In genomic region chr17:27636132-27637020, GRCm38 (mm10) we compare ENCODE assay signal across 8 mouse cellular contexts. TPM values are rescaled to one million over a fixed set of nuclear protein-coding genes. Genes with fewer than 3 reads are reported as not detected.
A peak's percentile ranks its signal among the peaks of the same experiment; 100 is the strongest.
DNase-seq lines count a peak whose midpoint lies in the region; ATAC-seq and TF ChIP-seq lines count a peak whose summit lies in the region.

Rps10 (minus strand) TSS chr17:27636669.

- H3K4me2 ChIP-seq in neural tube, embryonic 11.5 days (ENCODE audit: low read depth) = peak within 1 kb of the TSS; percentile 88

- H3K9ac ChIP-seq in neural tube, embryonic 11.5 days (ENCODE audit: low read length) = no peak within 1 kb of the TSS; the same call in 1 of the 2 replicates

- peaks cover 35% of the 10 kb centered on the region for H3K4me1 ChIP-seq in limb, embryonic 10.5 days
- H3K4me1 ChIP-seq in neural tube, embryonic 11.5 days (ENCODE audit: control insufficient read depth, insufficient read depth, low read length) = peaks cover 11% of the 10 kb centered on the region; the same call in 1 of the 2 replicates

- peak; percentile 66 to 74 for DNase-seq in cerebellum, postnatal 10 days
- no peak for DNase-seq in cerebellum, adult 9-10 months
- no peak for DNase-seq in Patski (ENCODE audit: low read depth, low spot score)
- DNase-seq in heart, postnatal 14 days = no peak
- DNase-seq in limb, embryonic 10.5 days (ENCODE audit: low spot score) = no peak
- DNase-seq in neural tube, embryonic 11.5 days (ENCODE audit: low spot score) = peak; percentile 28
- DNase-seq in right cerebral cortex, adult 2 months (ENCODE audit: low spot score in 2 of 2) = no peak

- intact Hi-C loops in heart, postnatal 14 days (cut with DNase I) = loop anchor here (10.0 kb wide), 1 partner anchor 432 kb away; the partner anchor contains the start of gene Lemd2

- CTCF ChIA-PET in Patski (lab: Charles Lee) = interaction anchor here (0.9 kb wide), 1 partner anchor 66 kb away, joined by 3 read pairs; no protein-coding TSS in a partner anchor

- in situ Hi-C loops in Patski (cut with MboI; ENCODE audit: low pct_unique_long_range_greater_than_20kb) = no loop called here

- no peaks in the 10 kb centered on the region for H3K9me3 ChIP-seq in limb, embryonic 10.5 days (replicated peaks)
- no peaks in the 10 kb centered on the region for H3K9me3 ChIP-seq in neural tube, embryonic 11.5 days (ENCODE audit: control insufficient read depth, low read length)

- POLR2A ChIA-PET in Patski (lab: Charles Lee) = no interaction called here

- 36% methylated on average over 18 of the region's 18 CpGs for WGBS in limb, embryonic 10.5 days
- WGBS in neural tube, embryonic 11.5 days = 22% methylated on average over 18 of the region's 18 CpGs

- H3K27me3 ChIP-seq in Patski = no peaks in the 10 kb centered on the region
- H3K27me3 ChIP-seq in limb, embryonic 10.5 days (ENCODE audit: low read depth, poor library complexity, severe bottlenecking) = no peaks in the 10 kb centered on the region
- H3K27me3 ChIP-seq in neural tube, embryonic 11.5 days (ENCODE audit: control insufficient read depth, insufficient read depth, low read length) = no peaks in the 10 kb centered on the region

- H3K36me3 ChIP-seq in limb, embryonic 10.5 days = peaks cover 34% of the 10 kb centered on the region
- H3K36me3 ChIP-seq in neural tube, embryonic 11.5 days (ENCODE audit: control insufficient read depth, insufficient read depth, low read length) = peaks cover 14% of the 10 kb centered on the region

- no peak for ATAC-seq in Patski
- ATAC-seq in erythroid progenitor cell, adult 5-6 weeks (replicated peaks; ENCODE audit: low FRiP score, poor library complexity, severe bottlenecking) = no peak
- ATAC-seq in neural tube, embryonic 11.5 days (ENCODE audit: insufficient read depth, low FRiP score, low TSS enrichment) = no peak

- H3K4me3 ChIP-seq in limb, embryonic 10.5 days = peak within 1 kb of the TSS; percentile 99
- peak within 1 kb of the TSS; percentile 97; the same call in 1 of the 2 replicates for H3K4me3 ChIP-seq in neural tube, embryonic 11.5 days (ENCODE audit: low read depth, low read length)

- H3K27ac ChIP-seq in limb, embryonic 10.5 days = peak within 1 kb of the TSS; percentile 96
- H3K27ac ChIP-seq in neural tube, embryonic 11.5 days (ENCODE audit: low read depth, low read length) = peak within 1 kb of the TSS; percentile 40; the same call in 1 of the 2 replicates

- TF ChIP-seq CTCF in Patski (IDR thresholded peaks at IDR 0.05) = no peak

RNA-seq across cellular contexts. Expression of gene Rps10, which starts in this region (rescaled TPM):
- 1,510 TPM for polyA plus RNA-seq in Patski (2021)
- total RNA-seq in erythroid progenitor cell, adult 5-6 weeks (2015; ENCODE audit: low replicate concordance) = 648 and 718 TPM in 2 replicates
- total RNA-seq in erythroid progenitor cell, adult 5-6 weeks (2017; ENCODE audit: low replicate concordance) = 440 and 463 TPM in 2 replicates
- total RNA-seq in heart, postnatal 14 days (2021) = 100 to 1,000 TPM; 542 to 580 TPM
- 875 and 1,046 TPM in 2 replicates for polyA plus RNA-seq in limb, embryonic 10.5 days (2016; fragmentation: Nextera tagmentation; extraction: Ambion mirVana)
- 695 and 722 TPM in 2 replicates for polyA plus RNA-seq in neural tube, embryonic 11.5 days (2014; fragmentation: Nextera tagmentation; extraction: Ambion mirVana)

Comparison
In these comparisons a context has a peak if more than half of its experiments do, and no peak if none do; other contexts are left out.
1. DNase-seq: peak in cerebellum, postnatal 10 days (2 of 2) and neural tube, embryonic 11.5 days (single experiment); none in cerebellum, adult 9-10 months (single experiment), Patski (single experiment), heart, postnatal 14 days (0 of 2), limb, embryonic 10.5 days (single experiment) and right cerebral cortex, adult 2 months (0 of 2).